Mouse (Mus musculus) telencephalon, adult 2 months (tissue): ENCODE measurements around the gene Dhx9.
A peak's percentile ranks its signal among the peaks of the same experiment; 100 is the strongest.
"Not testable (repeated sequence)": the region's sequence is repeated elsewhere in the genome, so short reads cannot be mapped to it uniquely, and the experiment has no call there.

ENCODE experiments used
- DNase-seq: peaks from one replicate; pipeline ENCODE4 v3.0.0-alpha.2; 2011; ENCODE audit warnings: low read depth, low spot score

Gene Dhx9

GRCm38 (mm10) chr1:153487500-153487879 is at the start of gene Dhx9:
Dhx9 (minus strand) TSS chr1:153487660.
- DNase-seq, result peak; percentile 89

- no peak for DNase-seq
Measured at GRCm38 (mm10) chr1:153535611-153536010, 48.2 kb upstream of the Dhx9 start.

- DNase-seq, result not testable (repeated sequence)
Measured at GRCm38 (mm10) chr1:153532896-153533295, 45.4 kb upstream of the Dhx9 start.

GRCm38 (mm10) chr1:153532234-153532841 is 44.9 kb upstream of the Dhx9 start:
- no peak for DNase-seq

GRCm38 (mm10) chr1:153531677-153532233 is 44.3 kb upstream of the Dhx9 start:
- no peak for DNase-seq

- no peak for DNase-seq
Measured at GRCm38 (mm10) chr1:153522116-153522515, 34.7 kb upstream of the Dhx9 start.

- no peak for DNase-seq
Measured at GRCm38 (mm10) chr1:153515368-153515767, 27.9 kb upstream of the Dhx9 start.

GRCm38 (mm10) chr1:153510330-153511009 is 23.0 kb upstream of the Dhx9 start:
- no peak for DNase-seq

- not testable (repeated sequence) for DNase-seq
Measured at GRCm38 (mm10) chr1:153509569-153509968, 22.1 kb upstream of the Dhx9 start.

GRCm38 (mm10) chr1:153509012-153509411 is 21.6 kb upstream of the Dhx9 start:
- no peak for DNase-seq

GRCm38 (mm10) chr1:153506266-153506665 is 18.8 kb upstream of the Dhx9 start:
- DNase-seq, result no peak

- no peak for DNase-seq
Measured at GRCm38 (mm10) chr1:153501644-153502321, 14.3 kb upstream of the Dhx9 start.

GRCm38 (mm10) chr1:153500030-153500429 is 12.6 kb upstream of the Dhx9 start:
- no peak for DNase-seq

GRCm38 (mm10) chr1:153496030-153496429 is 8.6 kb upstream of the Dhx9 start:
- DNase-seq, result no peak

- DNase-seq, result no peak
Measured at GRCm38 (mm10) chr1:153493931-153494330, 6.5 kb upstream of the Dhx9 start.

GRCm38 (mm10) chr1:153493338-153493737 is 5.9 kb upstream of the Dhx9 start:
- no peak for DNase-seq

- DNase-seq, result no peak
Measured at GRCm38 (mm10) chr1:153491822-153492221, 4.4 kb upstream of the Dhx9 start.

- DNase-seq, result no peak
Measured at GRCm38 (mm10) chr1:153491345-153491744, 3.9 kb upstream of the Dhx9 start.

GRCm38 (mm10) chr1:153489963-153490362 is 2.5 kb upstream of the Dhx9 start:
- DNase-seq, result no peak

- no peak for DNase-seq
Measured at GRCm38 (mm10) chr1:153489540-153489939, 2.1 kb upstream of the Dhx9 start.

GRCm38 (mm10) chr1:153489132-153489531 is 1.7 kb upstream of the Dhx9 start:
- peak; percentile 39 for DNase-seq

GRCm38 (mm10) chr1:153486767-153487499 is 527 bp downstream of the Dhx9 start:
- DNase-seq, result no peak
